Mouse (Mus musculus): Measurements from ENCODE around the gene Cyp4a14. TPM values are rescaled to one million over a fixed set of nuclear protein-coding genes. Genes with fewer than 3 reads are reported as not detected.

Gene Cyp4a14
- polyA plus RNA-seq, 1 experiment from 2014 or later = not detected

Other genes starting within 250 kb of the Cyp4a14 start
- not detected in 2 replicates for gene Cyp4a12a, start 197.1 kb downstream of the Cyp4a14 start, polyA plus RNA-seq (2016; fragmentation: Nextera tagmentation; extraction: Ambion mirVana)
- not detected in 2 replicates for gene Cyp4a12b, start 84.5 kb downstream of the Cyp4a14 start, polyA plus RNA-seq (2016; fragmentation: Nextera tagmentation; extraction: Ambion mirVana)
- gene Cyp4a30b, start 43.5 kb downstream of the Cyp4a14 start, polyA plus RNA-seq (2016; fragmentation: Nextera tagmentation; extraction: Ambion mirVana) = not detected in 2 replicates
- not detected in 2 replicates for gene Cyp4a10, start 22.1 kb upstream of the Cyp4a14 start, polyA plus RNA-seq (2016; fragmentation: Nextera tagmentation; extraction: Ambion mirVana)
- not detected in 2 replicates for gene Cyp4a31, start 67.5 kb upstream of the Cyp4a14 start, polyA plus RNA-seq (2016; fragmentation: Nextera tagmentation; extraction: Ambion mirVana)
- not detected in 2 replicates for gene Cyp4a32, start 104.8 kb upstream of the Cyp4a14 start, polyA plus RNA-seq (2016; fragmentation: Nextera tagmentation; extraction: Ambion mirVana)
- gene Cyp4b1, start 151.6 kb upstream of the Cyp4a14 start, polyA plus RNA-seq (2016; fragmentation: Nextera tagmentation; extraction: Ambion mirVana) = not detected in 2 replicates
- 34.4 and 34.8 TPM in 2 replicates for gene Efcab14, start 241.6 kb upstream of the Cyp4a14 start, polyA plus RNA-seq (2016; fragmentation: Nextera tagmentation; extraction: Ambion mirVana)